Mouse (Mus musculus): Measurements from ENCODE around the gene Sec13.

DNA sequence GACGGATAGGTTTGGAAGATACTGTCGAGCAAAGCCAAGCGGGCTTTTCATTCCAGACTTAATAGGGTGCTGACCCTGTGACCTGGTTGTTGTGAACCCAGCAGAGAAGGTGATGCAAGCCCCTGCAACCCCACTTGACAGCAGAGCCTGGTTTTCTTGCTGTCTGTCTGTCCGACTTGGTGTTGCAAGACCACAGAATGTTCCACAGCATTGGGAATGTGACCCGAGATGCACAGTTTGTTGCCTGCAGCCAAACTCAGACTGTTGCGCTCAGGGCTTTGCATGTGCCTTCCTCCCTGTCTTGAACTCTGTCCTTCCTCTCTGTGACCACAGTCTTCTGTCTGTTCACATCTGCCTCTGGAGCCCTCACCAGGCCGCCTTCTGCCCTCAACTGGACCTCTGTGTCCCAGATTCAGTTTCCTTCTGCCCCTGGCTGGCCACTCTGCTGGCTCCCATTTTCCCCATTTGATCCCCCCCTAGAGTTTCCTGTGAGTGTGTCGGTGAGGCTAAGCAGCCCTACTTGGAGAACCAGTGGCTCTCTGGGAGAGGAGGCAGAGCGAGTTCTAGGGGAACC lies 60.5 kb downstream of the Sec13 start:
- TF ChIP-seq POLR2A (IDR thresholded peaks at IDR 0.05; ENCODE audit: extremely low read depth, insufficient read depth, low read length) (no peak), CTCF (IDR thresholded peaks at IDR 0.05; ENCODE audit: extremely low read depth, insufficient read depth, low read length) (no peak)

Measured in cortical plate, adult 2 months (tissue).